Mouse (Mus musculus): ENCODE measurements around the gene Rnf126.

The Rnf126 gene

GRCm38 (mm10) chr10:79729357-79729965, 37.3 kb downstream of the Rnf126 start:
- DNase-seq (ENCODE audit: low read depth): no peak

- DNase-seq (ENCODE audit: low read depth): no peak
Observed at GRCm38 (mm10) chr10:79728323-79729249, 38.2 kb downstream of the Rnf126 start.

- DNase-seq (ENCODE audit: low read depth): peak; percentile 67
Observed at GRCm38 (mm10) chr10:79726090-79726489, 40.7 kb downstream of the Rnf126 start.

GRCm38 (mm10) chr10:79723692-79724091, 43.1 kb downstream of the Rnf126 start:
- no peak for DNase-seq (ENCODE audit: low read depth)

- no peak for DNase-seq (ENCODE audit: low read depth)
Observed at GRCm38 (mm10) chr10:79723047-79723446, 43.7 kb downstream of the Rnf126 start.

- DNase-seq (ENCODE audit: low read depth): no peak
Observed at GRCm38 (mm10) chr10:79721089-79721488, 45.7 kb downstream of the Rnf126 start.

- DNase-seq (ENCODE audit: low read depth): peak; percentile 83
Observed at GRCm38 (mm10) chr10:79717640-79718357, 49.0 kb downstream of the Rnf126 start.

GRCm38 (mm10) chr10:79716988-79717355, 49.8 kb downstream of the Rnf126 start:
- DNase-seq (ENCODE audit: low read depth): peak; percentile 55

GRCm38 (mm10) chr10:79716254-79716987, 50.3 kb downstream of the Rnf126 start, which contains the start of gene Hcn2:
TSS of gene Hcn2 (plus strand) at chr10:79716634.
- DNase-seq (ENCODE audit: low read depth): no peak

GRCm38 (mm10) chr10:79714996-79715395, 51.8 kb downstream of the Rnf126 start:
- no peak for DNase-seq (ENCODE audit: low read depth)

- DNase-seq (ENCODE audit: low read depth): no peak
Observed at GRCm38 (mm10) chr10:79713163-79713562, 53.6 kb downstream of the Rnf126 start.

GRCm38 (mm10) chr10:79712499-79713126, 54.1 kb downstream of the Rnf126 start:
- DNase-seq (ENCODE audit: low read depth): peak; percentile 86

GRCm38 (mm10) chr10:79712029-79712428, 54.7 kb downstream of the Rnf126 start:
- peak; percentile 63 for DNase-seq (ENCODE audit: low read depth)

GRCm38 (mm10) chr10:79709307-79709706, 57.4 kb downstream of the Rnf126 start:
- no peak for DNase-seq (ENCODE audit: low read depth)

GRCm38 (mm10) chr10:79708668-79709067, 58.1 kb downstream of the Rnf126 start:
- DNase-seq (ENCODE audit: low read depth): no peak
